Comparison of ENCODE assay signal across 25 mouse cellular contexts in the genomic region with DNA sequence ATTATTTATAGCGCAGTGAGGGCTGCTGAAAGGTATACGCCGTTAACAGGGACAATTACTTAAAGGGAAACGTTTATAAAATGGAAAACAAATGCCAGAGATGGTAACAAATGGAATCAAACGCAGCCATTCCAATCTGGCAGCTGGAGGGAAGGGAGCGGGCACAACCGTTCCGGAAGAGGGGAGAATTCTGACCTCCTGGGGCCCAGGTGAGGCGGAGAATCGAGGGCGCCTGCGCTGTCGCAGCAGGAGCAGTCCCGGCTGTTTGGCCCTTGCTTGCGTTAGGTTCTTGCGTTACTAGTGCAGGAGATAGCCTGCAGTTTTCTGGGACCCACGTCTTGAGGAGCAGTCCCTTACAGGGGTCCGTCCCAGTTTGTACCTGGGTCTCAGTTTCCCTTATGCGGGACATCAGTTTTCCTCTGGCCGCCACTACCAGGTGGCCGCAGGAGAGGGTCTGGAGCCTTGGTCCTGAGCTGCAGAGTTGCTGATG. TPM values are rescaled to one million over a fixed set of nuclear protein-coding genes. Genes with fewer than 3 reads are reported as not detected.
DNase-seq lines count a peak whose midpoint lies in the region; ATAC-seq and TF ChIP-seq lines count a peak whose summit lies in the region.
"Had no signal": no experiment of that assay in that cellular context is flagged by ENCODE, and none has a peak within 500 bp of the region (broad histone marks: within the 10 kb centered on the region; RNA-seq: fewer than 3 reads in every experiment).

No protein-coding gene starts in this region.

- H3K4me1 ChIP-seq in midbrain, embryonic 10.5 days = peaks cover 3% of the 10 kb centered on the region
- peaks cover 6% of the 10 kb centered on the region for H3K4me1 ChIP-seq in midbrain, embryonic 15.5 days
- peaks cover 8% of the 10 kb centered on the region; the same call in 1 of the 2 replicates for H3K4me1 ChIP-seq in limb, embryonic 14.5 days (ENCODE audit: control insufficient read depth, insufficient read depth, low read length)

- ATAC-seq in midbrain, embryonic 15.5 days (replicated peaks) = no peak
- no peak for ATAC-seq in limb, embryonic 14.5 days (ENCODE audit: low FRiP score, low read depth)
- ATAC-seq: Patski had no signal

- H3K9me3 ChIP-seq in midbrain, embryonic 10.5 days (replicated peaks) = no peaks in the 10 kb centered on the region
- no peaks in the 10 kb centered on the region for H3K9me3 ChIP-seq in midbrain, embryonic 15.5 days
- no peaks in the 10 kb centered on the region for H3K9me3 ChIP-seq in limb, embryonic 14.5 days (ENCODE audit: control insufficient read depth, low read length)
- H3K9me3 ChIP-seq: embryonic facial prominence, embryonic 15.5 days; heart, embryonic 15.5 days; hindbrain, embryonic 15.5 days; midbrain, embryonic 12.5 days; neural tube, embryonic 13.5 days had no signal

- peak; percentile 10 to 24 for DNase-seq in cerebellum, postnatal 14 days
- DNase-seq in cerebellum, adult 9-11 months = no peak
- peak; percentile 44 for DNase-seq in midbrain, embryonic 10.5 days (ENCODE audit: low spot score)
- peak; percentile 52 for DNase-seq in embryo, embryonic 11 days
- no peak for DNase-seq in limb, embryonic 14.5 days (ENCODE audit: low spot score)
- DNase-seq in MN1 (ENCODE audit: low spot score) = no peak
- no peak for DNase-seq in thymus, postnatal 36 days
- DNase-seq: cerebellum, adult 11 months; cerebellum, postnatal 36 days; gastrocnemius, postnatal 10 days; heart, adult 2 months; kidney, adult 9 months; lung, adult 2 months; lung, postnatal 4 days; right cerebral cortex, postnatal 4 days had no signal

- no peak overlapping the region for H3K27ac ChIP-seq in midbrain, embryonic 10.5 days (replicated peaks)
- no peak overlapping the region for H3K27ac ChIP-seq in midbrain, embryonic 15.5 days
- no peak overlapping the region for H3K27ac ChIP-seq in limb, embryonic 14.5 days (replicated peaks; ENCODE audit: low read depth, low read length)
- H3K27ac ChIP-seq: embryonic facial prominence, embryonic 15.5 days; heart, adult 2 months; heart, embryonic 15.5 days; hindbrain, embryonic 15.5 days; midbrain, embryonic 12.5 days; neural tube, embryonic 13.5 days had no signal

- peaks cover 100% of the 10 kb centered on the region for H3K27me3 ChIP-seq in midbrain, embryonic 10.5 days (ENCODE audit: low read depth, poor library complexity, severe bottlenecking)
- peaks cover 93% of the 10 kb centered on the region for H3K27me3 ChIP-seq in midbrain, embryonic 15.5 days (replicated peaks)
- H3K27me3 ChIP-seq in limb, embryonic 14.5 days (ENCODE audit: control insufficient read depth, insufficient read depth, low read length) = peaks cover 74% of the 10 kb centered on the region

- no peak overlapping the region for H3K9ac ChIP-seq in midbrain, embryonic 15.5 days
- no peak overlapping the region for H3K9ac ChIP-seq in limb, embryonic 14.5 days (ENCODE audit: low read depth, low read length, severe bottlenecking)
- H3K9ac ChIP-seq: embryonic facial prominence, embryonic 15.5 days; heart, embryonic 15.5 days; hindbrain, embryonic 15.5 days; midbrain, embryonic 12.5 days; neural tube, embryonic 13.5 days had no signal

- H3K4me2 ChIP-seq in midbrain, embryonic 15.5 days = no peak overlapping the region
- H3K4me2 ChIP-seq in limb, embryonic 14.5 days (replicated peaks; ENCODE audit: low read depth, low read length, severe bottlenecking) = peak overlapping the region; percentile 31
- H3K4me2 ChIP-seq: embryonic facial prominence, embryonic 15.5 days; heart, embryonic 15.5 days; hindbrain, embryonic 15.5 days; midbrain, embryonic 12.5 days had no signal

- WGBS in midbrain, embryonic 10.5 days = 1% methylated on average over 21 of the region's 21 CpGs
- under 1% methylated on average over 21 of the region's 21 CpGs for WGBS in midbrain, embryonic 15.5 days
- WGBS in limb, embryonic 14.5 days = under 1% methylated on average over 21 of the region's 21 CpGs

- H3K36me3 ChIP-seq in midbrain, embryonic 10.5 days = no peaks in the 10 kb centered on the region
- H3K36me3 ChIP-seq in midbrain, embryonic 15.5 days (replicated peaks) = no peaks in the 10 kb centered on the region
- H3K36me3 ChIP-seq in limb, embryonic 14.5 days (ENCODE audit: control insufficient read depth, insufficient read depth, low read length) = no peaks in the 10 kb centered on the region
- H3K36me3 ChIP-seq: embryonic facial prominence, embryonic 15.5 days; heart, embryonic 15.5 days; hindbrain, embryonic 15.5 days; midbrain, embryonic 12.5 days; neural tube, embryonic 13.5 days had no signal

- TF ChIP-seq POLR2A in limb, embryonic 14.5 days (IDR thresholded peaks at IDR 0.05; ENCODE audit: borderline replicate concordance, extremely low read depth, insufficient read depth, insufficient read length) = no peak

- H3K4me3 ChIP-seq in midbrain, embryonic 10.5 days = no peak overlapping the region
- no peak overlapping the region for H3K4me3 ChIP-seq in midbrain, embryonic 15.5 days
- H3K4me3 ChIP-seq in limb, embryonic 14.5 days (replicated peaks; ENCODE audit: low read length) = peak overlapping the region; percentile 21
- H3K4me3 ChIP-seq: embryonic facial prominence, embryonic 15.5 days; heart, adult 2 months; heart, embryonic 15.5 days; hindbrain, embryonic 15.5 days; midbrain, embryonic 12.5 days; neural tube, embryonic 13.5 days had no signal

RNA-seq across cellular contexts. Expression of gene Evx1, which starts 8.6 kb away (rescaled TPM):
- 0.15 and 0.29 TPM in 2 replicates for polyA plus RNA-seq in midbrain, embryonic 10.5 days (2016; fragmentation: Nextera tagmentation; extraction: Ambion mirVana)
- 0.97 and 1.6 TPM in 2 replicates for polyA plus RNA-seq in midbrain, embryonic 15.5 days (2015; fragmentation: Nextera tagmentation; extraction: Ambion mirVana)
- 0.64 and 0.93 TPM in 2 replicates for polyA plus RNA-seq in limb, embryonic 14.5 days (2012; rRNA removed)
- polyA plus RNA-seq in limb, embryonic 14.5 days (2014; fragmentation: Nextera tagmentation; extraction: Ambion mirVana) = 0.18 and 0.44 TPM in 2 replicates
- polyA plus RNA-seq: embryonic facial prominence, embryonic 15.5 days; forebrain, embryonic 11.5 days; frontal cortex, adult 2 months; heart, adult 2 months; heart, embryonic 15.5 days; liver, adult 2 months; lung, adult 2 months; Patski had no signal

Comparison
In these comparisons a context has a peak if more than half of its experiments do, and no peak if none do; other contexts are left out.
1. DNase-seq: peak in cerebellum, postnatal 14 days (2 of 2), midbrain, embryonic 10.5 days (single experiment) and embryo, embryonic 11 days (single experiment); none in cerebellum, adult 9-11 months (single experiment), limb, embryonic 14.5 days (single experiment), MN1 (single experiment) and thymus, postnatal 36 days (0 of 2).